Mouse (Mus musculus) midbrain, embryonic 14.5 days (tissue): ENCODE data around the gene Akr1a1. TPM values are rescaled to one million over a fixed set of nuclear protein-coding genes. Genes with fewer than 3 reads are reported as not detected.

Experiments
- ATAC-seq: fragments of 200-750 bp; cut with Nextera tagmentation; 2 replicates; pipeline ENCODE4 v1.8.0; 2017; ENCODE audit warnings: moderate number of reproducible peaks, moderate library complexity; ENCODE audit not compliant: low FRiP score, low TSS enrichment
- DNase-seq: peaks from one replicate; pipeline ENCODE4 v3.0.0-alpha.2; 2015
- H3K27ac ChIP-seq: fragments of 300-500 bp; sonication (generic); replicated peaks from 2 replicates; pipeline ENCODE4 v1.5.1; 2014; ENCODE audit warnings: mild to moderate bottlenecking, low read depth, low read length, moderate library complexity
- H3K27me3 ChIP-seq: fragments of 300-500 bp; sonication (generic); 2 replicates; pipeline ENCODE4 v1.6.1; 2014; ENCODE audit warnings: low read length, control low read depth, mixed read lengths; ENCODE audit not compliant: control insufficient read depth, insufficient read depth
- H3K36me3 ChIP-seq: fragments of 300-500 bp; sonication (generic); 2 replicates; pipeline ENCODE4 v1.6.1; 2014; ENCODE audit warnings: low read length, control low read depth; ENCODE audit not compliant: control insufficient read depth, insufficient read depth
- H3K4me1 ChIP-seq: fragments of 300-500 bp; sonication (generic); 2 replicates; pipeline ENCODE4 v1.6.1; 2014; ENCODE audit warnings: mild to moderate bottlenecking, antibody characterized with exemption, low read length, control low read depth; ENCODE audit not compliant: control insufficient read depth, insufficient read depth
- H3K4me2 ChIP-seq: fragments of 300-500 bp; sonication (generic); 2 replicates; pipeline ENCODE4 v1.6.1; 2014; ENCODE audit warnings: mild to moderate bottlenecking, low read length, moderate library complexity
- H3K4me3 ChIP-seq: fragments of 300-500 bp; sonication (generic); replicated peaks from 2 replicates; pipeline ENCODE4 v1.5.1; 2014; ENCODE audit warnings: low read depth, low read length
- H3K9ac ChIP-seq: fragments of 300-500 bp; sonication (generic); replicated peaks from 2 replicates; pipeline ENCODE4 v1.6.1; 2014; ENCODE audit warnings: mild to moderate bottlenecking, low read length, moderate library complexity
- H3K9me3 ChIP-seq: fragments of 300-500 bp; sonication (generic); 2 replicates; pipeline ENCODE4 v1.6.1; 2016; ENCODE audit warnings: low read length, control low read depth, mixed read lengths; ENCODE audit not compliant: control insufficient read depth
- WGBS: fragments of 180-500 bp; shearing (Covaris S2); extraction: QIAGEN DNeasy Blood & Tissue Kit; methylation state at CpG from one replicate; pipeline ENCODE4 v1.1.7; 2014; 5-methylcytosine and 5-hydroxymethylcytosine counted together
- polyA plus RNA-seq: library from polyadenylated mRNA; unstranded; fragments of >200 nt; fragmentation: Nextera tagmentation; extraction: Ambion mirVana; gene quantifications from 2 replicates; pipeline ENCODE4 v1.2.1, GENCODE M21; 2014

Akr1a1 gene
- polyA plus RNA-seq, 1 experiment from 2014 or later = 660 TPM

- no peak overlapping the region for H3K4me3 ChIP-seq
- H3K9me3 ChIP-seq = no peaks in the 10 kb centered on the region
- H3K36me3 ChIP-seq = no peaks in the 10 kb centered on the region
- no peak overlapping the region for H3K27ac ChIP-seq
- H3K27me3 ChIP-seq = no peaks in the 10 kb centered on the region
- ATAC-seq (no peak), DNase-seq (no peak)
- 89% methylated on average over 6 of the region's 6 CpGs for WGBS
- H3K9ac ChIP-seq = no peak overlapping the region
- peaks cover 19% of the 10 kb centered on the region for H3K4me1 ChIP-seq
- H3K4me2 ChIP-seq = no peak overlapping the region
Measured at GRCm38 (mm10) chr4:116653228-116653627, 1.7 kb upstream of the Akr1a1 start.

GRCm38 (mm10) chr4:116651797-116652135, 286 bp upstream of the Akr1a1 start:
- DNase-seq (no peak), ATAC-seq (peak; percentile 34; the same call in 1 of the 2 replicates)
- no peaks in the 10 kb centered on the region for H3K27me3 ChIP-seq
- peak overlapping the region; percentile 85 for H3K4me2 ChIP-seq
- peaks cover 12% of the 10 kb centered on the region for H3K36me3 ChIP-seq
- no peaks in the 10 kb centered on the region for H3K9me3 ChIP-seq
- H3K9ac ChIP-seq = peak overlapping the region; percentile 34; the same call in 1 of the 2 replicates
- peak overlapping the region; percentile 79 for H3K4me3 ChIP-seq
- no peak overlapping the region for H3K27ac ChIP-seq
- WGBS = 10% methylated on average over 6 of the region's 6 CpGs
- H3K4me1 ChIP-seq = peaks cover 25% of the 10 kb centered on the region

GRCm38 (mm10) chr4:116650365-116650764, 1.1 kb downstream of the Akr1a1 start:
- Histone ChIP-seq H3K4me2 (peak overlapping the region; percentile 85), H3K4me3 (peak overlapping the region; percentile 79), H3K27ac (0 out of 2 replicates have a peak overlapping the region, but pooled peaks have one; percentile 79), H3K27me3 (no peaks in the 10 kb centered on the region), H3K4me1 (peaks cover 25% of the 10 kb centered on the region), H3K9me3 (no peaks in the 10 kb centered on the region), H3K9ac (peak overlapping the region; percentile 73), H3K36me3 (peaks cover 14% of the 10 kb centered on the region)
- WGBS = 48% methylated on average over 5 of the region's 5 CpGs
- ATAC-seq (no peak), DNase-seq (no peak)

- H3K9ac ChIP-seq = no peak overlapping the region
- peaks cover 23% of the 10 kb centered on the region for H3K36me3 ChIP-seq
- no peak overlapping the region for H3K27ac ChIP-seq
- peak overlapping the region; percentile 85 for H3K4me2 ChIP-seq
- H3K9me3 ChIP-seq = no peaks in the 10 kb centered on the region
- peak overlapping the region; percentile 79; the same call in 1 of the 2 replicates for H3K4me3 ChIP-seq
- no peak for ATAC-seq
- peaks cover 25% of the 10 kb centered on the region for H3K4me1 ChIP-seq
- WGBS = over 99% methylated on average over 2 of the region's 2 CpGs
- no peak for DNase-seq
- H3K27me3 ChIP-seq = no peaks in the 10 kb centered on the region
Measured at GRCm38 (mm10) chr4:116649411-116649810, 2.1 kb downstream of the Akr1a1 start.

- Histone ChIP-seq H3K4me3 (no peak overlapping the region), H3K9ac (no peak overlapping the region), H3K4me2 (no peak overlapping the region), H3K9me3 (no peaks in the 10 kb centered on the region), H3K36me3 (peaks cover 55% of the 10 kb centered on the region), H3K4me1 (peaks cover 25% of the 10 kb centered on the region), H3K27me3 (no peaks in the 10 kb centered on the region), H3K27ac (no peak overlapping the region)
- 94% methylated on average over 7 of the region's 7 CpGs for WGBS
- ATAC-seq = no peak
- DNase-seq = no peak
Measured at GRCm38 (mm10) chr4:116645624-116646023, 5.9 kb downstream of the Akr1a1 start.

- H3K36me3 ChIP-seq = peaks cover 66% of the 10 kb centered on the region
- no peak overlapping the region for H3K4me3 ChIP-seq
- H3K27me3 ChIP-seq = no peaks in the 10 kb centered on the region
- no peak overlapping the region for H3K9ac ChIP-seq
- no peak overlapping the region for H3K4me2 ChIP-seq
- H3K9me3 ChIP-seq = no peaks in the 10 kb centered on the region
- no peak for ATAC-seq
- WGBS = 54% methylated on average over 6 of the region's 6 CpGs
- peak; percentile 62 for DNase-seq
- no peak overlapping the region for H3K27ac ChIP-seq
- H3K4me1 ChIP-seq = peaks cover 13% of the 10 kb centered on the region; the same call in 1 of the 2 replicates
Measured at GRCm38 (mm10) chr4:116644326-116644725, 7.2 kb downstream of the Akr1a1 start.

- H3K4me2 ChIP-seq = no peak overlapping the region
- H3K27ac ChIP-seq = no peak overlapping the region
- H3K27me3 ChIP-seq = no peaks in the 10 kb centered on the region
- H3K9me3 ChIP-seq = no peaks in the 10 kb centered on the region
- H3K4me3 ChIP-seq = no peak overlapping the region
- no peak overlapping the region for H3K9ac ChIP-seq
- ATAC-seq (no peak), DNase-seq (no peak)
- H3K4me1 ChIP-seq = no peaks in the 10 kb centered on the region
- H3K36me3 ChIP-seq = peaks cover 76% of the 10 kb centered on the region
- WGBS = 97% methylated on average over 1 of the region's 1 CpGs
Measured at GRCm38 (mm10) chr4:116642071-116642470, 9.4 kb downstream of the Akr1a1 start.

GRCm38 (mm10) chr4:116638821-116639220, 12.7 kb downstream of the Akr1a1 start:
- no peak overlapping the region for H3K27ac ChIP-seq
- no peak overlapping the region for H3K9ac ChIP-seq
- H3K4me3 ChIP-seq = no peak overlapping the region
- no peak overlapping the region for H3K4me2 ChIP-seq
- no peaks in the 10 kb centered on the region for H3K9me3 ChIP-seq
- 98% methylated on average over 6 of the region's 6 CpGs for WGBS
- no peak for ATAC-seq
- H3K4me1 ChIP-seq = no peaks in the 10 kb centered on the region
- H3K36me3 ChIP-seq = peaks cover 93% of the 10 kb centered on the region
- DNase-seq = no peak
- H3K27me3 ChIP-seq = no peaks in the 10 kb centered on the region

GRCm38 (mm10) chr4:116635197-116635596, 16.3 kb downstream of the Akr1a1 start:
- 84% methylated on average over 1 of the region's 1 CpGs for WGBS
- H3K36me3 ChIP-seq = peaks cover 65% of the 10 kb centered on the region
- no peak overlapping the region for H3K9ac ChIP-seq
- no peaks in the 10 kb centered on the region for H3K9me3 ChIP-seq
- no peaks in the 10 kb centered on the region for H3K4me1 ChIP-seq
- DNase-seq (no peak), ATAC-seq (no peak)
- H3K27me3 ChIP-seq = no peaks in the 10 kb centered on the region
- H3K4me3 ChIP-seq = no peak overlapping the region
- no peak overlapping the region for H3K4me2 ChIP-seq
- H3K27ac ChIP-seq = no peak overlapping the region
